Mouse (Mus musculus) kidney, embryonic 16.5 days (tissue): ENCODE measurements around the gene Gm49318. TPM values are rescaled to one million over a fixed set of nuclear protein-coding genes. Genes with fewer than 3 reads are reported as not detected.

Source experiments
- ATAC-seq: fragments of 200-750 bp; cut with Nextera tagmentation; 2 replicates; pipeline ENCODE4 v1.8.0; 2017; ENCODE audit warnings: moderate TSS enrichment; ENCODE audit not compliant: low FRiP score, low TSS enrichment
- H3K27ac ChIP-seq: fragments of 300-500 bp; sonication (generic); 2 replicates; pipeline ENCODE4 v1.5.1; 2014; ENCODE audit warnings: low read length
- H3K27me3 ChIP-seq: fragments of 300-500 bp; sonication (generic); 2 replicates; pipeline ENCODE4 v1.6.1; 2014; ENCODE audit warnings: low read length, control low read depth, mixed read lengths; ENCODE audit not compliant: insufficient read depth
- H3K36me3 ChIP-seq: fragments of 300-500 bp; sonication (generic); 2 replicates; pipeline ENCODE4 v1.6.1; 2014; ENCODE audit warnings: low read length, control low read depth, mixed read lengths; ENCODE audit not compliant: insufficient read depth
- H3K4me1 ChIP-seq: fragments of 300-500 bp; sonication (generic); 2 replicates; pipeline ENCODE4 v1.6.1; 2014; ENCODE audit warnings: low read length, control low read depth, mixed read lengths; ENCODE audit not compliant: insufficient read depth
- H3K4me2 ChIP-seq: fragments of 300-500 bp; sonication (generic); replicated peaks from 2 replicates; pipeline ENCODE4 v1.6.1; 2014; ENCODE audit warnings: low read depth, low read length
- H3K4me3 ChIP-seq: fragments of 300-500 bp; sonication (generic); 2 replicates; pipeline ENCODE4 v1.5.1; 2014; ENCODE audit warnings: mild to moderate bottlenecking, low read length
- H3K9ac ChIP-seq: fragments of 300-500 bp; sonication (generic); replicated peaks from 2 replicates; pipeline ENCODE4 v1.6.1; 2014; ENCODE audit warnings: low read length
- H3K9me3 ChIP-seq: fragments of 300-500 bp; sonication (generic); 2 replicates; pipeline ENCODE4 v1.6.1; 2016; ENCODE audit warnings: low read length, control low read depth
- WGBS: fragments of 180-500 bp; shearing (Covaris S2); extraction: QIAGEN DNeasy Blood & Tissue Kit; methylation state at CpG from one replicate; pipeline ENCODE4 v1.1.7; 2014; 5-methylcytosine and 5-hydroxymethylcytosine counted together
- polyA plus RNA-seq: library from polyadenylated mRNA; unstranded; fragments of >200 nt; fragmentation: Nextera tagmentation; extraction: Ambion mirVana; gene quantifications from 2 replicates; pipeline ENCODE4 v1.2.1, GENCODE M21; 2015

Gm49318 gene
- polyA plus RNA-seq, result not detected in 2 replicates

DNA sequence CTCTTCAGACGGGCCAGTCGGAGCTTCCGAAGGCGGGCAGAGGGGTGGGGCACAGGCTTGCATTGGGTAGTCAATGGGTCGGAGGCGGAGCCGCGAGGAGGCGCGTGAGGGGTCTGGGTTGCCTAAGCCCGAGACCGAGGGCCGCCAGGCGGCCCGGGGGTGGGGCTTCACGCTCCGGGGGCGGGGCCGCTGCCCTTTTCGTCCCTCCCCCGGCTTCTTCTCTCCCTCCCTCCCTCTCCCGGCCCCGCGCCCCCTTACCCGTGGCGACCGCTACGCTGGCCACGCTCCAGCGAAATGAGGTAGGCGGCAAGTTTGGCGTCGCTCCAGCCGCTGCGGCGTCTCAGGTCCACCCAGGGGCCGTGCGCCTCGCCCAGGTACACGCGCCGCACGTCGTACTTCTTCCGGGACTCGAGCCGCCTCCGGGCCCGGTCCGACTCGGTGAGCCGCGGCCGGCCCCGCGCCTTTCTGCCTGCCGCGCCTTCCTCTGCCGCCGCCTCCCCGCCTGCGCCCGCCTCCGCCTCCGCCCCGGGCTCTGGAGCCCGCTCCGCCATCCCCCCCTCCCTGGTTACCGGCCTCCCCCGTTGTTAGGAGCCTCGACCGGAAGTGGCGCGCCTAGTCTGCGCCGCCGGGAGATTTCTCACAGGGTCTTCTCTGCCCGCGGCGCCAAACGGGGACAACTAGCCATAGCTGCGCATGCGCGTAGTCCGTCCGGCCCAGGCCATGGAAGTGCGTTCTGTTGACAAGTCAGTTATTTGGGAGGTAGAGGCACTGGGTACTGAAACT lies at the start of gene Gm49318, which contains the start of gene Zfp653:
Gene Gm49318, minus strand, starts transcription at position 469 of the 783 bp plus-strand sequence.
Gene Zfp653, minus strand, starts transcription at position 586 of the 783 bp plus-strand sequence.
- Histone ChIP-seq H3K36me3 (peaks cover 27% of the 10 kb centered on the region; the same call in 1 of the 2 replicates), H3K9me3 (no peaks in the 10 kb centered on the region), H3K4me2 (peak within 1 kb of the TSS; percentile 64), H3K27me3 (no peaks in the 10 kb centered on the region), H3K27ac (peak within 1 kb of the TSS; percentile 98), H3K4me3 (peak within 1 kb of the TSS; percentile 80), H3K4me1 (peaks cover 6% of the 10 kb centered on the region), H3K9ac (peak within 1 kb of the TSS; percentile 90)
- under 1% methylated on average over 83 of the region's 87 CpGs for WGBS
- ATAC-seq, result peak; percentile 98

DNA sequence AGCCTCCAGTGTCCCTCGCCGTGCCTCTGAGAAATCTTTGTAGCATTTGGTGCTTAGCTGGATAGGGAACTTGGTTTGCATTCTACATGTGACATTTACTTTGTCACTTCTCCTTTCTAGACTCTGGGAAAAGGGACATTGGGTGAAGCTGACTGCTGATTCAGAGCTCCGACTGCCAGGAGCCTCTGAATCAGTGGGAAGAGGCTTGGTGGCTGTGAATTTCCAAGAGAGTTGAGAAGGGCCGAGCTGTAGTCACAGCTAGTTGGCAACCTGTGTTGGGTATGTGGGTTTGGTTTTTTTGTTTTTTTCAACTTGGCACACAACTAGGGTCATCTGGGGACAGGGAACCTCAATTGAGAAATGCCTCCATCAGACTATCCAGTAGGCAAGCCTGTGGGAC lies 48.5 kb upstream of the Gm49318 start:
- no peaks in the 10 kb centered on the region for H3K27me3 ChIP-seq
- WGBS, result 88% methylated on average over 4 of the region's 4 CpGs
- no peak overlapping the region for H3K27ac ChIP-seq
- H3K9ac ChIP-seq, result no peak overlapping the region
- no peaks in the 10 kb centered on the region for H3K36me3 ChIP-seq
- peaks cover 14% of the 10 kb centered on the region for H3K4me1 ChIP-seq
- no peak overlapping the region for H3K4me2 ChIP-seq
- H3K9me3 ChIP-seq, result no peaks in the 10 kb centered on the region
- H3K4me3 ChIP-seq, result no peak overlapping the region
- ATAC-seq, result no peak

DNA sequence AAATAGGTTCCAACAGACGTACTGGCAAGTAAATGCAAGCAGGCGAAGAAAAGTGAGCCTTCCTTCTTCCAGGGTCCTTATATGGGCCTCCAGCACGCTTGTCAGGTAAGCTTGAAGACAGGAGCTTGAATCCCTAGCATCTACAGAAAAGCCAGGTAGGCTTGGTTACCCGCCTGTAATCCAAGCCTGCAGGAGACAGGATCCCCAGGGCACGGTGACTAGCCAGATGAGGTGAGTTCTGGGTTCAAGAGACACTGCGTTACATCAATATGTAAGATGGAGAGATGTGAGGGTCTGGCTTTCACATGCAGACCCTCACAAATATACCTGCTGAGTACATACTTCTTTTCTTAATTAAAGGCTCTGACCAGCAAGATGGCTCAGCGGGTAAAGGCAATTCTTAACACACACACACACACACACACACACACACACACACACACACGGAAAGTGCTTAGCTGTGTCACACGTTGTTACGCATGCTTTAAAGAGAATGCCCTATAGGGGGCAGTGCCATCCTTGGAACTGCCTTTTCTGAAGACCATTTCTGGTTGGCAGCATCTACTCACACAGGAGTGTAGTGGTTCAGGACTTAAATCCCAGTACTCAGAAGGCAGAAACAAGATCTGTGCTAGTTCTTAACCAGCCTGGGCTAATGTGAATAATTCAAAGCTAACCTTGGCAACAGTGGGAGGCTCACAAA lies 46.8 kb upstream of the Gm49318 start:
- WGBS, result 45% methylated on average over 10 of the region's 10 CpGs
- no peaks in the 10 kb centered on the region for H3K27me3 ChIP-seq
- H3K9me3 ChIP-seq, result no peaks in the 10 kb centered on the region
- H3K4me3 ChIP-seq, result peak overlapping the region; percentile 89
- peak overlapping the region; percentile 87; the same call in 1 of the 2 replicates for H3K9ac ChIP-seq
- H3K27ac ChIP-seq, result no peak overlapping the region
- peaks cover 14% of the 10 kb centered on the region for H3K4me1 ChIP-seq
- H3K36me3 ChIP-seq, result peaks cover 12% of the 10 kb centered on the region
- H3K4me2 ChIP-seq, result peak overlapping the region; percentile 83
- no peak for ATAC-seq

DNA sequence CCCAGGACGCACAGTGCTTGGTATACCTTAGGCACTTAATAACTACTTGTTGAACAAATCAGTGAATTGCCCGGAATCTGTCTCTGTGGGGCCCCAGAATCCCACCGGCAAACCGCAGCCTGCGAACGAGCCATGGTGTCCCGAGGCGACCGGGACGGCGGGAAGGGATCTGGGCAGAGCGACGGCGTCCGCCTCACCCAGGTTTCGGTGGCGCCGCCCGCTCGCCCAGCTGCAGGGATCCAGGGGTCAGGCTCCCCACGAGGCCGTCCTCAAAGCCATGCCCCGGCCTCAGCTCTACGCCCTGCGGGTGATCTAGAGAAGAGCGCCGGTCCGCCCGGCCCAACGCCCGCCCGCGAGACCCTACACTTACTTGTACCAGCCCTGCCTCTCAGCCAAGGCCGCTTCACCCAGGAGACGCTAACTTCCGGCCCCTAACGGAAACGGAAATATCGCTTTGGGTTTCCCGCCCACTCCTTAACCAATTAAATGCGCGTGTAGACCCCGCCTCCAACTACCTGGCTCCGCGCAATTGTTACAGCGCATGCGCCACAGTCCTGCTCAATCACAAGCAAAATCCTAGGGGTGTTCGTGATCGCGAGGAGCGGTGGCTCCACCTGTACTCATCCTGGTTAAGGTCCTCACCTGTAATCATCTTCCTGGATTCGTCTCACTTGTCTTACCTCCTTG lies 45.8 kb upstream of the Gm49318 start, which contains the start of gene Elof1:
Gene Elof1, minus strand, starts transcription at position 433 of the 687 bp plus-strand sequence.
- H3K36me3 ChIP-seq, result peaks cover 21% of the 10 kb centered on the region
- H3K9me3 ChIP-seq, result no peaks in the 10 kb centered on the region
- ATAC-seq, result peak; percentile 96
- H3K27ac ChIP-seq, result peak within 1 kb of the TSS; percentile 43; the same call in 1 of the 2 replicates
- peak within 1 kb of the TSS; percentile 87 for H3K9ac ChIP-seq
- peak within 1 kb of the TSS; percentile 89 for H3K4me3 ChIP-seq
- H3K4me2 ChIP-seq, result peak within 1 kb of the TSS; percentile 83
- no peaks in the 10 kb centered on the region for H3K27me3 ChIP-seq
- 0% methylated on average over 52 of the region's 52 CpGs for WGBS
- peaks cover 14% of the 10 kb centered on the region for H3K4me1 ChIP-seq

- no peaks in the 10 kb centered on the region for H3K9me3 ChIP-seq
- H3K4me3 ChIP-seq, result peak overlapping the region; percentile 89
- H3K36me3 ChIP-seq, result peaks cover 27% of the 10 kb centered on the region
- H3K27me3 ChIP-seq, result no peaks in the 10 kb centered on the region
- peak overlapping the region; percentile 87 for H3K9ac ChIP-seq
- peak overlapping the region; percentile 83 for H3K4me2 ChIP-seq
- WGBS, result 21% methylated on average over 15 of the region's 15 CpGs
- peaks cover 14% of the 10 kb centered on the region for H3K4me1 ChIP-seq
- ATAC-seq, result no peak
- no peak overlapping the region for H3K27ac ChIP-seq
These were observed 45.0 kb upstream of the Gm49318 start for GRCm38 (mm10) chr9:22116086-22116485.

GRCm38 (mm10) chr9:22115635-22116034 lies 44.6 kb upstream of the Gm49318 start:
- H3K36me3 ChIP-seq, result peaks cover 31% of the 10 kb centered on the region
- no peaks in the 10 kb centered on the region for H3K9me3 ChIP-seq
- H3K9ac ChIP-seq, result peak overlapping the region; percentile 87
- H3K27me3 ChIP-seq, result no peaks in the 10 kb centered on the region
- H3K27ac ChIP-seq, result no peak overlapping the region
- H3K4me2 ChIP-seq, result peak overlapping the region; percentile 83
- no peak for ATAC-seq
- peaks cover 14% of the 10 kb centered on the region for H3K4me1 ChIP-seq
- H3K4me3 ChIP-seq, result peak overlapping the region; percentile 89
- WGBS, result 85% methylated on average over 4 of the region's 4 CpGs

DNA sequence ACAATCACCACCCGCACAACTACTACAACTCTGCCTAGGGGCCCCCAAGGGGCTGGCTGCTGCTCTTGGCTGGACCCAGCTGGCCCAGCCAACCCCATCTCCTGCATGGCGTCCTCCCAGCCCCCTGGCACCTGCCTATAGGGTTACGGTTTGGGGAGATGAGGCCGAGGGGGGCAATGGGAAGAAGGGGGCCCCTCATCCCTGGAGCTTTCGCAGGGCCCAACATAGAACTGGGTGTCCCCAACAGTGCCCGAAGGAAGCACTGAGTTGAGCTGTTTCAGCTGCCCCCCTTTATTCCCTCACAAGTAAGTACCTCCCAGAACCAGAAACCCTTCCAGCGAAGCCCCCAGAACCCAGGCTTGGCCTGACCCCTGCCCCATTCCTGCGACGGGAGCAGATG lies 37.1 kb upstream of the Gm49318 start:
- Histone ChIP-seq H3K4me1 (no peaks in the 10 kb centered on the region), H3K27ac (no peak overlapping the region), H3K36me3 (peaks cover 32% of the 10 kb centered on the region), H3K4me2 (no peak overlapping the region), H3K4me3 (no peak overlapping the region), H3K27me3 (no peaks in the 10 kb centered on the region), H3K9me3 (no peaks in the 10 kb centered on the region), H3K9ac (no peak overlapping the region)
- no peak for ATAC-seq
- WGBS, result 83% methylated on average over 9 of the region's 9 CpGs

DNA sequence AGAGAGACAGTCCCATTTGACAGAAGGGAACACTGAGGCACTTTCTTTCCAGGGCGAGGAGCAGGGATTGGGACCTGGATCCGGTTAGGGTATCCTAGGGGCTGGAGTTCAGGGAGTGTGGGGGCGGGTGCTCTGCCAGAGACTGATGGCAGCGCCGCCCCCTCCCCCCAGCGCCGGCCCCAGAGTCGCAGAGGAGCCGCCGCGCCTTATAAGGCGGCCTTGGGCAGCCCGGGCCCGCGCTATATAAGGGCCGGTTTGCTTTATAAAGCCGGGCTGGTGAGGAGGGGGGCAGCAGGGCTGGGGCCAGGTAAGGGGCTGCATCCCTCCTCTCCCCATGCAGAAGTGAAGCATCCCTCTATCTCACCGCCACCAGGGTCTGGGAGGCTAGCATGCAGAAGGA lies 28.9 kb upstream of the Gm49318 start:
- Histone ChIP-seq H3K27ac (no peak overlapping the region), H3K9me3 (no peaks in the 10 kb centered on the region), H3K4me2 (no peak overlapping the region), H3K27me3 (peaks cover 26% of the 10 kb centered on the region), H3K4me3 (0 out of 2 replicates have a peak overlapping the region, but pooled peaks have one; percentile 8), H3K9ac (0 out of 2 replicates have a peak overlapping the region, but pooled peaks have one; percentile 10), H3K4me1 (no peaks in the 10 kb centered on the region), H3K36me3 (no peaks in the 10 kb centered on the region)
- ATAC-seq, result 0 out of 2 replicates have a peak, but pooled peaks have one; percentile 30
- 2% methylated on average over 18 of the region's 18 CpGs for WGBS

- Histone ChIP-seq H3K4me1 (no peaks in the 10 kb centered on the region), H3K27ac (no peak within 1 kb of the TSS), H3K4me3 (peak within 1 kb of the TSS; percentile 8; the same call in 1 of the 2 replicates), H3K27me3 (peaks cover 26% of the 10 kb centered on the region), H3K9me3 (no peaks in the 10 kb centered on the region), H3K36me3 (no peaks in the 10 kb centered on the region), H3K9ac (0 out of 2 replicates have a peak within 1 kb of the TSS, but pooled peaks have one; percentile 10), H3K4me2 (no peak within 1 kb of the TSS)
- WGBS, result 5% methylated on average over 14 of the region's 14 CpGs
- no peak for ATAC-seq
These were observed 28.1 kb upstream of the Gm49318 start, which contains the start of gene Cnn1 for GRCm38 (mm10) chr9:22098993-22099696. TSS of gene Cnn1 (plus strand) at chr9:22099216.
